Mouse (Mus musculus) brown adipose tissue, adult 24 weeks (tissue): Measurements from ENCODE around the gene Zdhhc24. TPM values are rescaled to one million over a fixed set of nuclear protein-coding genes. Genes with fewer than 3 reads are reported as not detected.
A peak's percentile ranks its signal among the peaks of the same experiment; 100 is the strongest.
"Not testable (repeated sequence)": the region's sequence is repeated elsewhere in the genome, so short reads cannot be mapped to it uniquely, and the experiment has no call there.

Experiments used
- H3K27ac ChIP-seq: fragments of 200-500 bp; replicated peaks from 2 replicates; pipeline ENCODE4 v1.5.1; 2012; ENCODE audit warnings: low read depth, mild to moderate bottlenecking, low read length
- H3K4me1 ChIP-seq: fragments of 200-500 bp; 2 replicates; pipeline ENCODE4 v1.6.1; 2012; ENCODE audit warnings: low read length, mixed read lengths; ENCODE audit not compliant: control insufficient read depth, insufficient read depth, insufficient read length
- H3K4me3 ChIP-seq: fragments of 200-500 bp; 2 replicates; pipeline ENCODE4 v1.5.1; 2012; ENCODE audit warnings: low read depth, mild to moderate bottlenecking, low read length, moderate library complexity; ENCODE audit not compliant: insufficient read depth
- polyA plus RNA-seq: library from polyadenylated mRNA; stranded (reverse); fragments of >200 nt; gene quantifications from 2 replicates; pipeline ENCODE4 v1.2.4, GENCODE M21; 2012; ENCODE audit not compliant: missing spikeins, insufficient read depth, insufficient read length

Zdhhc24 gene
- polyA plus RNA-seq, 1 experiment = 5.0 TPM

DNA sequence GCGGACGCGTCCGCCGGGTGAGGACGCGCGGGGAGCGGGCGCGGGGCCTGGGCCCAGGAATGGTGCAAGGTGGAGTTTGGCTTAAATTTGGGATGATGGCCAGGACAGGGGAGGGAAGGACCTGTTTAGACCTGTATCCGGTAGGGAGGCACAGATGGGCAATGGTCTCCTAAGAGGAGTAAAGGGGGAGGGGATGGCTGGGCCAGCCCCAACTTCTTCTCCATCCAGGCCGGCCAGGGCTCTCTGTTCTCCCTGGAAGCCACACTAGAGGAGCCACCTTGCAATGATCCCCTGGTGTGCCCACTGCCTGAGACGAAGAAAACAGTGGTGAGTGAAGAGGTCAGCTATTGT lies 23.0 kb upstream of the Zdhhc24 start:
- Histone ChIP-seq H3K27ac (0 out of 2 replicates have a peak overlapping the region, but pooled peaks have one; percentile 8), H3K4me3 (peak overlapping the region; percentile 70), H3K4me1 (peaks cover 5% of the 10 kb centered on the region; the same call in 1 of the 2 replicates)

DNA sequence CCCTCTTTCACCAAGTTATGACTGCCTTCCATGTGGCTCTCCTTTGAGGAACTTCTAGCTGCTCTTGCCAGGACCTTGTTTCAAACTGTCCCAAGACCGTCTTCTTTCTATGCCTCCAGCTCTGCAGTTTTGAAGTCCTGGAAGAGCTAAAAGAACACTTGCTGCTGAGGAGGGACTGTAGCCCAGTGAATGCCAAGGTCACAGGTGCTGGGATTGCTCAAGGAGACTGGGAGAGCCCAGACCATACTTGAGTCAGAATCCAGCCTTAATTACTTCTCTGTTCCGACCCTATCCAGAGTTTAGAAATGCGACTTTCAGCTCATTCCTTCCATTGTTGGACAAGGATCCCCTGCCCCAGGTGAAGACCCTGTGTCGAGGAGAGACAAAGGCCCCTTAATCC lies 22.5 kb upstream of the Zdhhc24 start:
- Histone ChIP-seq H3K4me1 (peaks cover 5% of the 10 kb centered on the region; the same call in 1 of the 2 replicates), H3K27ac (no peak overlapping the region), H3K4me3 (peak overlapping the region; percentile 70)

DNA sequence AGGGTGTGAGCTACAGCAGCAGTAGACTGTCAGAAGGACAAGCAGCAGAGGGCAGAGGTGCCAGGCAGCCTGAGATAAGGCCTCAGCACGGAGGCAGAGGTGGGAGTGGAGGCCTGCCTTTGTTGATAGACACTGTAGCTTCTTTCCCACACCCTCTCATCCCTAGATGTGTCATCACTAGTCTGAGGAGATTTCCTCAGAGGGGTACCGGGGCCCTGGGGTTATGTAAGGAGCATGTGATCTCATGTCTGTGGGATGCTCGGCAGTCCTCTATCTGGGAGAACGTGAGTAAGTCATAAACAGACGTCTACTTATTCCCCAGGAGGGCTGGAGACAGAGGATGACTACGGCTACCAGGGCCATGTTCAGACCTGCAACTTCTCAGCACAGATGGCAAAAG lies 19.4 kb upstream of the Zdhhc24 start:
- H3K4me3 ChIP-seq = no peak overlapping the region
- H3K4me1 ChIP-seq = peaks cover 5% of the 10 kb centered on the region; the same call in 1 of the 2 replicates
- H3K27ac ChIP-seq = no peak overlapping the region

DNA sequence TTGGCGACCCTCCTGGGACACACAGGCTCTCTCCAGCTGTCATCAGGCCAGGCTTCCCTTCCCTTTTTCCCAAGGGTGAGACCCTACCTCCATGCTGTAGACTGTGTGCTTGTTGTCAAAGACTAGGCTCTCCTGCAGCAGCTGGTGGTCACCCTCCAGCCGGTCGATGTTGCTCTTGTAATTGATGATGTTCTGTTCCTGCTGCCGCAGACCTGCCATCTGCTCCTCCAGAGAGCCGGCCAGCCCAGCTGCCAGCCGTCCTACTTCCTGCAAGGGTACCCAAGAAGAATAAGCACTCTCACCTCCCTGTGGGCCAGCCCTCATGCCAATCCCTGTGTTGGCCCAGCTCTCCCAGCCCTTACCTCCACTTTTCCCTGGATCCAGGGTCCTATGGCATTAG lies 15.4 kb upstream of the Zdhhc24 start:
- Histone ChIP-seq H3K4me1 (no peaks in the 10 kb centered on the region), H3K4me3 (no peak overlapping the region), H3K27ac (no peak overlapping the region)

DNA sequence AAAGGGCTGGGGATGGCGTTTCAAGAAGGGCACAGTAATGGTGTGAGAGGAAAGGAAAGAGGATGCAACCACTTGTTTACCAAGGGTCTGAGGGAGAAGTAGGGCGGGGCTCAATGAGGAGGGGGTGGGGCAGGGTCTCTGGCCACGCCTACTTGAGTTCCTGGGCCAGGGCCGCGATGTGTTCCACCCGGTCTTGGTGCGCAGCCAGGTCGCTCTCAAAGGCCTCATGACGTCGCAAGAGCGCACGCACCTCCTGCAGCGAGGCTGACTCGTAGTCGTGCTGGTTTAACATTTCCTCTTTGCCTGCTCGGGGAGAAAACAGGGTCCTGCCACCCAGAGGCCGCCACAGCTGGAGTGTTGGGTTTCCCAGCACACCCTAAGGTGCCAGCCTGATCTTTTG lies 13.3 kb upstream of the Zdhhc24 start:
- Histone ChIP-seq H3K4me3 (no peak overlapping the region), H3K4me1 (no peaks in the 10 kb centered on the region), H3K27ac (no peak overlapping the region)

DNA sequence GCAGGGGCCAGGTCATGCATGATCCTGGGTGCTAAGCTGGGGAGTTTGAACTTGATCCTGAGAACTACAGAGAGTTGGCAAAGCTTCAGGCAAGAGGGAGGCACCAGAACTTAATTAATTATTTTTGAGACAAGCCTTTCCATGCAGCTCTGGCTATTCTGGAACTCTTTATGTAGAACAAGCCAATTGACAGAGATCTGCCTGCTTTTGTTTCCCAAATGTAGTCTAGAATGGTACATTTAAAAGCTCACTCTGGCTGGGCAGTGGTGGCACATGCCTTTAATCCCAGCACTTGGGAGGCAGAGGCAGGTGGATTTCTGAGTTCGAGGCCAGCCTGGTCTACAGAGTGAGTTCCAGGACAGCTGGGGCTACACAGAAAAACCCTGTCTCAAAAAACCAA lies 3.9 kb upstream of the Zdhhc24 start:
- not testable (repeated sequence) for H3K4me3 ChIP-seq, H3K4me1 ChIP-seq, H3K27ac ChIP-seq

DNA sequence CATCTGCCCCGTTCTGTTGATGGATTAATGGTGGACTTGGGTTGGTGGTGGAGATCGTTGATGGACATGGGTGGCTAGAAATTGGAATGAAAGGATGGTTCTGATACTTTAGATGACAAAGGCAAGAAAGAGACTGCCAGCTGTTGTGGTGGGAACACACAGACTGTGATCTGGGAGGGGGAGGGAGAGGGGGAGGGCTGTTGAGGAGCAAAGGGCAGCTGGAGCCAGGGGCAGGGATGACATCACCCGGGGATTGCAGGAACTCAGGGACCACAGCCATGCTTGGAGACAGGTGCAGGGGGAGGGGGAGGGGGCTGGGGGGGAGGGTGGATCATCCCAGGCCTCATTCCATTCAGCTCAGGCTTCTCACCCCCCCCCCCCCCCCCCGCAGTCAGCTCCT lies 2.2 kb upstream of the Zdhhc24 start:
- Histone ChIP-seq H3K4me1 (no peaks in the 10 kb centered on the region; the same call in 1 of the 2 replicates), H3K4me3 (no peak overlapping the region)

DNA sequence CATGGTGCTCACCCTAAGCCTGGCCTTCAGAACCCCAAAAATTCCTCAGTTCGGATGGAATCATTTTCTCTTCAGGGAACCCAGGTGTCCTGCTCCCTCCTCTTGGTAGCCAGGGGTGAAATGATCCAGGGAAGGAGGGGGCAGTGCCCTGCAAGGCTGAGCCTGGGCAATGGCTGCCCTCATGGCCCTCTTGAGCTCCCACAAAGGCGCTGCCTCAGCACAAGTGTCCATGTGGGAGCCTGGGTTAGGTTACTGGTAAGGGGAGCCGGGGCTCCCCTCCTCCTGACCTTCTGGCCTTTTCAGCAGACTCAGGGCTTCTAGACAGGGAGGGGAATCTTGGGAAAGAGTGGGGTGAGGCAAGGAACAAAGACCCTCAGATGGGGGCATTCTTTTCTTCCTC lies 1.7 kb upstream of the Zdhhc24 start:
- H3K27ac ChIP-seq = no peak overlapping the region
- H3K4me1 ChIP-seq = no peaks in the 10 kb centered on the region; the same call in 1 of the 2 replicates
- H3K4me3 ChIP-seq = peak overlapping the region; percentile 3; the same call in 1 of the 2 replicates

More for the DNA sequence above, 2.2 kb upstream of the Zdhhc24 start:
- H3K27ac ChIP-seq = no peak overlapping the region

DNA sequence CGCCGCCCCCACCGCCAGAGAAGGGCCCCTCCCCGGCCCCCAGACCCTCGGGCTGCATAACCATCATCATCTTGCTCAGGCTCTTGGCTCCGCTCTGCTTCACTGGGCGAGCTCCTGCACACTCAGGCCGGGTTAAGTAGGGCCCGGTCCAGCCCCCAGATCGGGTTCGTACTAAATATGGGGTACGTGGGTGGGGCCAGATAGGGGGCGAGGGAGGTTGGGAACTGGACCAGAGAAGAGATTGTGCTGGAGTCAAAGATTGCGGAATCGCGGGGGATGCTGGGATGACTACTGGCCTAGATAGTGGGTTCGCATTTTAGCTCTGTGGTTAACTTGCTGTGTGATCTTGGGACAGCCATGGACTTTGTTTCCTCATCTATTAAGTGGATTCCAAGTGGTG lies 683 bp upstream of the Zdhhc24 start, which contains the start of gene Actn3:
Gene Actn3 (minus strand): TSS at position 125 of the 400 bp plus-strand sequence.
- Histone ChIP-seq H3K27ac (no peak within 1 kb of the TSS), H3K4me3 (peak within 1 kb of the TSS; percentile 96), H3K4me1 (no peaks in the 10 kb centered on the region; the same call in 1 of the 2 replicates)

DNA sequence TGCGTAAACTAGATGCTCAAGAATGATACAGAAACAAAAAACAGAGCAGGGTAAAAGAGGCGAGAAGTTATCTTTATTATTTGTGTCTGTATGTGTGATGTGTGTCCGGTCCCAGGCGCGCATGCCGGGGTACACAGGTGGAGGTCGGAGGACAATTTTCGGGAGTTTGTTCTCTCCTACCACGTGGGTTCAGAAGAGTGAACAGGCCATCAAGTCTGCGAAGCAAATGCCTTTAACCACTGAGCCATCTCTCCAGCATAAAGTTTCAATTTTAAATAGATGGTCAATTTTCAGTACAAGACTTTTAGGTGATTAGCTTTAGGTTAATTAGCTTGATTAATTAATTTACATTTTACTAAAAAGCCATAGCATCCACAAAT lies 846 bp downstream of the Zdhhc24 start:
- peak overlapping the region; percentile 96 for H3K4me3 ChIP-seq
- no peaks in the 10 kb centered on the region; the same call in 1 of the 2 replicates for H3K4me1 ChIP-seq
- H3K27ac ChIP-seq = no peak overlapping the region

DNA sequence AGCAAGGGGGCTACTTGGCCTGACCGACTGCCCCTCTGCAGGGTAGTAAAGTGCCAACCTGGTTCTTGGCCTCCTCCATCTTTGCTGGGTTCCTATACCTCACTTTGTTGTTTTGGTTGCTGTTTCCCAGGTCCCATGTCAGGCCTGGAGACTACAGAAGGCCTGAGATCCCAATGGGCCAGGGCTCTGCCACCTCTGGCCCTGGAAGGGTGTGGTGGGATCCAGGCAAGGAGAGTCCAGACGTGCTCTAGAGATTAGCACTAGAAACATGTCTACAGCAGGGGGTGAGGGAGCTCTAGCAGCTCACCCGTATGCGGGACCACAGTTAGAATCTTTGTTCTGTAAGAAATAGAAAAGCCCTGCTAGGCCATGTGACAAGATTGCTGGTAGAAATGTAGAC lies 5.5 kb downstream of the Zdhhc24 start:
- no peak overlapping the region for H3K27ac ChIP-seq
- no peak overlapping the region for H3K4me3 ChIP-seq
- no peaks in the 10 kb centered on the region; the same call in 1 of the 2 replicates for H3K4me1 ChIP-seq

DNA sequence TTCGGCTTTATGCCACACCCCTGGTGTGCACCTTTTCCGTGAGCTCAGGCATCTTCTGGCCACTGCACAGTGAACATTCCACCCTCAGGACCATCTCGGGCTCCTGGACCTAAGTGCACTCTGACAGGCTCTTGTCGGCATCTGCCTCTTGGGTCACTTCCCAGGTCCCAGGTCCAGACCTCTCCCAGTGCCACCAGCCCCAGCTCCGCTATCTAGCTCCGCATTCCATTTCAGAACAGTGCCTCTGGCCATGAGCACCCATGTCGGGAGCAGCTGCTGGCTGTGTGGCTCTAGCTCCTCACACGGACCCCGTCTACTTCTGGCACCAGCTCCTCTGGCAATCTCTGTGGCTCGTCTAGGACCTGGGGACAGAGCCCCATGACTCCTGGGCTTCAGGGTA lies 11.3 kb downstream of the Zdhhc24 start:
- Histone ChIP-seq H3K4me1 (no peaks in the 10 kb centered on the region), H3K27ac (no peak overlapping the region), H3K4me3 (no peak overlapping the region)

DNA sequence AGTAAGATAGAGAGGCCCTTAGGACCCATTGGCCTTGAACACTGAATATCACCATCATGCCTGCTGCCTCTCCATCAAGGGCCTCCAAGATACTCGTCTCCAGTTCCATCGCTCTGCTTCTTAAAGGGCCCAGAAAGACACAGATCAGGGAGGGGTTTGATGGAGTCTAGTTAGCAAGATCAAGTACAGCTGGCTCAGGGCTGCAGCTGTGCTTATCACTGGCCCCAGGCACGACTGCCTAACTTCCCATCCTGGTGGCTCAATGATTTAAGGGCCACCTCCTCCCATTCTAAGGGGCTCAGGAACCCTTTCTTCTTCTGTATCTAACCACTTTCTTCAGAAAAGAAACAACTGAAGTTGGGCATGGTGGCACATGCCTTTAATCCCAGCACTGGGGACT lies 13.3 kb downstream of the Zdhhc24 start:
- Histone ChIP-seq H3K4me1 (no peaks in the 10 kb centered on the region), H3K4me3 (no peak overlapping the region), H3K27ac (no peak overlapping the region)

DNA sequence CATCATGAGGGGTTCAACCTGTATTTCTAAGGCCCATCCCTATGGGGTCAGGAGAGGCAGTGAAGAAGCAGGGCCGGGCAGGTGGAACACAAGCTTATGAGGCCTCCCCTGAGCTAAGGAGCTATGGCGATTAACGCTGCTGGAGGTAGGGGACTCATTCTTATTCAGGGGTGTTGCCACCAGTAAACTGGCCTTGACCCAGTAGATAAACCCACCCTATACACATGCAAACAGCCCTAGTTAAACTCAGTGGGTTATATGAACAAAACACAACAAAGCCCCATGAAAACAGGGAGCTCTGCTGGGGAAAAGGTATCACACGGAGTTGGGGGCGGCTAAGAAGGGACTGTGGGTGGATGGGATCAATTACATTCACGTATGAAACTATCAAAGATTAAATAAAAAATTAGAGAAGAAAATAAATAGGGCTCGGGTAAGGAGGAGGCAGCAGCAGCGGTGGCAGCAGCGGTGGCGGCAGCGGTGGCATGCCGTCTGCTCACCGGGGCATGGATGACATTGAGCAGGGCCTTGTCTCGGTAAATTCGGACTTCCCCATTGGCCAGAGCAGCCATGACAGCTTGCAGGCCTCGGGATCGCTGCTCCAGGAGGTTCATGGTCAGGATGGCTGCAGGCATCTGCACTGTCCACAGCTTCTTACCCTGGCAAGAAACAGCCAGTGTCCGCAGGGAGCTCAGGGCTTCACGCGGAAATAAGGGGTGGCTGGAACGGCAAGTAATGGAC lies 18.5 kb downstream of the Zdhhc24 start:
- no peak overlapping the region for H3K27ac ChIP-seq
- H3K4me1 ChIP-seq = no peaks in the 10 kb centered on the region
- no peak overlapping the region for H3K4me3 ChIP-seq

DNA sequence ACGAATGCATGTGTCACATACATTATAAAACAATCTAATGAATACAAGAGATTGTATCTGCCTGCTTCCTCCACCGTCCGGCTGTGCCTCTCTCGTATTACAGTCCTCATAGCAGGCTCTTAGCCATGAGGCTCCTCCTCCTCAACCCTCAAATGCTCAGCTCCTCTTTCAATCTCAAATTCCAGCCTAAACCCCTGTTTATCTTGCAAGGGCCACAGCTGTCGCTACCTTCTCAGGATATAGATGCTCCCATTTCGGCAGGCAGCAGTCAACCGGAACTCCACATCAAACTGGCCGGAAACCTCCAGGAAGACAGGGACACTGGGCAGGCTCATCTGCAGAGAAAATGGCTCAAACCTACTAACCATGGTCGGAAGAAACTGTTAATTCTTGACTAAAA lies 20.5 kb downstream of the Zdhhc24 start:
- H3K4me1 ChIP-seq = no peaks in the 10 kb centered on the region
- no peak overlapping the region for H3K27ac ChIP-seq
- no peak overlapping the region for H3K4me3 ChIP-seq

DNA sequence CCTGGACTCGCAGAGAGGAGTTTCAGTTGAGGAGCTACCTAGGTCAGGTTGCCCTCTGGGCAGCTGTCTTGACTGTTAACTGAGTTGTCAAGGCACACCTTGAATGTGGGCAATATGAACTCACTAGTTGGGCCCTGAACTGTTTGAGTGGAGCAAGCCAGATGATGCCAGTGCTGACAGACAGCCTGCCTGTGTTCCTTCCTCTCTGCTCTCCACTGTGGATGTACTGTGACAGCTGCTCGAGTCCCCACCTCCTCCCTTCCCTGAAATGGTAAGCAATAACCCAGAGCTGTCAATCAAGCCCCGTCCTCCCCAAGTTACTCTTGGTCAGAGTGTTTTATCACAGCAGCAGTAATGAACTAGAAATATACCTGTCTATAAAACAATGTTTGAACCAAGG lies 21.4 kb downstream of the Zdhhc24 start:
- Histone ChIP-seq H3K4me3 (no peak overlapping the region), H3K4me1 (no peaks in the 10 kb centered on the region), H3K27ac (no peak overlapping the region)
